Mouse (Mus musculus): ENCODE measurements around the gene Espl1.

Espl1 gene

DNA sequence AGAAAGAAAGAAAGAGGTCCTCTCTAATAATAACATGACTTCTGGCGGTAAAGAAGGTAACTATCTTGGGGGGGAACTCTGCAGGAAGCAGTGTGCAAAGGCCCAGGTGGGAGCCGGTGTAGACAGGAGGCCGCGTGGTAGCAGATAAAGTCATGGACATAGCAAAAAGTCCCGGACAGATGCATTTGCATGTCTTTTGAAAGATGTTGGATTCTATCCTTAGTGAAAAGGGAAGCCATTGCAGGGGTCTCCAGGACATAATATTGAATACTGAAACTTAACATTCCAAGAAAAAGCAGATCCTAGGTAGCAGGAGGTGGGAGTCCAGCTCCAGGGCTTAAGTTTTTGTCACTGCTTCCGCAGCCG is 17.4 kb upstream of the Espl1 start:
- DNase-seq = no peak

GRCm38 (mm10) chr15:102279092-102279782 is 16.8 kb upstream of the Espl1 start, which contains the start of gene Mfsd5:
Gene Mfsd5, plus strand, starts transcription at chr15:102279454.
- DNase-seq = peak; percentile 94

GRCm38 (mm10) chr15:102279783-102280520 is 16.1 kb upstream of the Espl1 start:
- no peak for DNase-seq

DNA sequence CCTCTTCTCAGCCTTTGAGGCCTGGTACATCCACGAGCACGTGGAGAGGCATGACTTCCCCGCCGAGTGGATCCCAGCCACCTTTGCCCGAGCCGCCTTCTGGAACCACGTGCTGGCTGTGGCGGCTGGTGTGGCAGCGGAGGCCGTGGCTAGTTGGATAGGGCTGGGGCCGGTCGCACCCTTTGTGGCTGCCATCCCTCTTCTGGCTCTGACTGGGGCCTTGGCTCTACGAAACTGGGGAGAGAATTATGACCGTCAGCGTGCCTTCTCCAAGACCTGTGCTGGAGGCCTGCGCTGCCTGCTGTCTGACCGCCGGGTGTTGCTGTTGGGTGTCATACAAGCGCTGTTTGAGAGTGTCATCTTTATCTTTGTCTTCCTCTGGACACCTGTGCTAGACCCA is 15.4 kb upstream of the Espl1 start:
- DNase-seq = no peak

DNA sequence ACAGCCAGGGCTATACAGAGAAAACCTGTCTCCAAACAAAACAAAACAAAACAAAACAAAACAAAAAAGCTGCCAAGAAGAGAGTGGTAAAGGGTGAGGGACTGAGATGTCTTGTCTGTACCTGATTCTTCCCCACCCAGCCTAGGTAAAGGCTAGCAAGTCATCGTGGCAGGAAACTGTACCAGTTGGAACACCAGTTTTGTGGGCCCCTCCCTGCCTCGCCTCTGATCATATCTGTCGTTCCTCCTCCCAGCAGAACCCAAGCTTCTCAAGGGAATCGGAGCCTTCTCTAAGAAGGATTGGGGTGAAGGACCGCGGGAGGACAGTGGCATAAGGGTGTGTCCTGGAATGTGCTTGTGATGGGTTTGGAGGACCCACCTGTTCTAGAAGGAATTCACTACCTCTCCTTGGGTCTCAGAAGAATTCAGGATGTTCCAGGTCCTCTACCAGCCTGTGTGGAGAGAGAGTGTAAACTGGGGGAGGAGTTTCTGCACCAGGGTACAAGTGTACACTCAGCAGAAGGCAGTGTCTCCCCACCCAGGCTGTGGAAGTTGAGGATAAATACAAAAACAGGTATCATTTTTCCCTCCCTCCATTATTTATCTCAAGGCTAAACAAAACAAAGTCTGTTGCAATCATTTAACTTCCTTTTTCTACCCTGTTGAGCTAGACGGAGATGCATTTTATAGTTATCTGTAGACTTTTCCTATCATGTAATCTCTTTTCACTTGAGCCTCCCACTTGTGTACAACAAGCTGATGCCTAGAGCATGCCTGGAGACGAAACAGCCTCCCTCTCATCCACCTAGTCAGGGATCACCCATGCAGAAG is 13.4 kb upstream of the Espl1 start:
- no peak for DNase-seq

DNA sequence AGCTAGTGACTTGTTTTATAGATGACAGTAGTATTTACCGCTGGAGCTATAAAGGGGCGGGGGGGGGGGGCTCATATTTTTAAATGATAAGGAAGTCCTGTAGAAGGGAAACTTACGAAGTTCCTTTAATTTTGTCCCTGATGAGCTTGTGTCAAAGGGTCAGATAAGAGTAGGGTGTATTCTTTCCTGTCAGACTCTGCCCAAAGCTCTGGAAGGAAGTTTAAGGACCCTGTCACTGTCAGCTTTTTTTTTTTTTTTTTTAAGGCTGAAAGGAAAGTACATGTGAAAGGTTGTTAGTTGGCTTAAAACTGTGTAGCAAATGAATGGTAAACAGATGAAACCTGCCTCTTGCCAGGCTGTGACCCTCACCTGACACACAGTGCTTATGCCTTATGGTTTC is 12.4 kb upstream of the Espl1 start:
- DNase-seq = no peak

DNA sequence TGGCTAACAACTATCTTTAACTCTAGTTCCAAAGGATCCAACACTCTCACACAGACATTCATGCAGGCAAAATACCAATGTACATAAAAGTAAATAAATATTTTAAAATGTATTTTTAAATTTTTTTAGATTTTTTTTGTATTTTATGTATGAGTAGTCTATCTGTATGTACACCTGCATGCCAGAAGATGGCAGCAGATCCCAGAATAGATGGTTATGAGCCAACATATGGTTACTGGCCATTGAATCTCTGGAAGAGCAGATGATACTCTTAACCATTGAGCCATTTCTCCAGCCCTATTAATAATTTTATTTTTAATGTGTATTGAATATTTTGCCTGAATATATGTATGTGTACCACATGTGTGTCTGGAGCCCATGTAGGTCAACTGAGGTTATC is 8.7 kb upstream of the Espl1 start:
- DNase-seq = peak; percentile 67

- DNase-seq = no peak
Measured at GRCm38 (mm10) chr15:102296368-102297006, 421 bp downstream of the Espl1 start.

- no peak for DNase-seq
Measured at GRCm38 (mm10) chr15:102302542-102302941, 6.5 kb downstream of the Espl1 start.

DNA sequence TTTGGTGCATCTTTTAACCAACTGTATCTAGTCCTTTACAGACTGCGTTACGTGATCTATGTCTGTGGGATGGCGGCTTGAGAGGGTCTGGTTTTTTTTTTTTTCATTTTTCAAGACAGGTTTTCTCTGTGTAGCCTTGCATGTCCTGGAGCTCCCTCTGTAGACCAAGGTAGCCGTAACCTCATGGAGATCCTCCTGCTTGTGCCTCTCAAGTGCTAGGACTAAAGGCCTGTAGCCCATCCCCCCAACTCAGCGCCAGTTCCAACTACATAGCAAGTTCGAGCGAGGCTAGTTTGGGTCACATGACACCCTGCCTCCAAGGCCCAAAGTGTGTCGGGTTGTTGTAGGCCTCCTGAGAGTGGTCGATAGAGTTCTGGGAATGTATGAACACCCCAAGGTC is 12.7 kb downstream of the Espl1 start:
- no peak for DNase-seq

- no peak for DNase-seq
Measured at GRCm38 (mm10) chr15:102310074-102310845, 14.2 kb downstream of the Espl1 start.

DNA sequence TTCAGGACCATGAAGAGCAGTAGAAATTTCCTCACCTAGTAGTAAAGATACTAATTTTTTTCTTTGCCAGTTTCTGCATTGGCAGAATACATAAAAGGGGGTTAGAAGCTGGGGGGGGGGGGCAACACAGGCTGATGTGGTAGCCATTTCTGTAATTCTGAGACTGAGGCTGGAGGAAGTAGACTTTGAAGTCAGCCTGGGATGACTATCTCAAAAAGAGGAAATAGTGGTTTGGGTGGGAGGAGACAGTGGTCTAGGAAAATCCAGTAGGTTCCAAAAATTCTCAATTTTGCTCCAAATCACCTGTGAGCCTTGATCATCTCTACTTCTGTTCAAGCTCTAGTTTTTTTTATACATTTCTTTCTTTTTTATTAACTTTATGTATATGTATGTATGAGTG is 15.4 kb downstream of the Espl1 start:
- DNase-seq = no peak

- DNase-seq = no peak
Measured at GRCm38 (mm10) chr15:102315292-102315691, 19.2 kb downstream of the Espl1 start.

GRCm38 (mm10) chr15:102316263-102316662 is 20.2 kb downstream of the Espl1 start:
- DNase-seq = peak; percentile 69

DNA sequence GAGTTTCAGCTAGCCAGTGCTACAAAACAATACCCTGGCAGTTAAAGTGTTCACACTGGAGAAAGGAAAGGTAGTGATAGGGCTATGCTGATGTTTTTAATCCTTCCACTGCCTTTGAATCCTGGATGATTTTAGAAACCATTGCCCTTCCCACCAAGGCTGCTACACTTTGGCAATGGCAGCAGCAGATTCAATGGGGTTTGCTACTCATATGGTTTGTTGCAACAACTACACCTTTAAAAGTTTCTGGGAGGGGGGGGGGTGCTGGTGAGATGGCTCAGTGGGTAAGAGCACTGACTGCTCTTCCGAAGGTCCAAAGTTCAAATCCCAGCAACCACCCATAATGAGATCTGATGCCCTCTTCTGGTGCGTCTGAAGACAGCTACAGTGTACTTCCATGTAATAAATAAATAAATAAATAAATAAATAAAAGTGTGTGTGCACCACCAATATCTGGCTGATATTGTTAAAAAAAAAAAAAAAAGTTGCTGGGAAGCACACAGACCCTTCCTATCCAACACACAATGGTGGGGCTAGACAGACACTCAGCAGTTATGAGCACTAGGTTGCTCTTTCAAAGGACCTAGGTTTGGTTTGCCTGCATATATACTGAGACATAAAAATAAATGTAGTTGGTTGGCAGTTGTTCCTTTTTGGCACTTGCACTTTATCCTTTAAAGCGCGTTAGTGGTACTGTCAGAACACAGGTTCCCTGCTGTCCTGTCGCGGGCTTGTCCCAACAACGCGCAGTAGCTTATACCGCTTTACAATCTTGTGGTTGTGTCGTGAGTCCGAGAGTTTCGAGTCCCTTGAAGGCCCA is 28.8 kb downstream of the Espl1 start:
- no peak for DNase-seq

- peak; percentile 93 for DNase-seq
Measured at GRCm38 (mm10) chr15:102326022-102326576, 30.0 kb downstream of the Espl1 start, which contains the start of gene Pfdn5. Gene Pfdn5, plus strand, starts transcription at chr15:102326116.

DNA sequence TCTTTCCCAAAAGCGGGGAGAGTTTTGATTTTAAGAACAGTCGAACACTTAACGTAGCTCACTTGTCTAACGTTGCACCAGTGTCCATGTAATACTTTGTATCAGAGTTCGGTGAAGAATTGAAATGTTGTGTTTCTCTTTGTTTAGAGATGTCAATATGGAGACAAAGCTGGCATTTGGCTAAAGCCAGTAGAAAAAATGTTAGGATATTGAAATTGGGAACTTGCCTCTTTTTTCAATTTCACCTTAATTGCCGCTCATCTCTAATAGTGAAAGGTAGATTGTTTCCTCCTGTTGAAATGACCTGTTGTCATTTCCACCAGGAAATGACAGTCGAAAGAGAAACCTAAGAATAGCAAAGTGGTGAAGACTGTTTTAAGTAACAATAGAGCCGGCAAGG is 30.8 kb downstream of the Espl1 start:
- DNase-seq = no peak

- peak; percentile 93 for DNase-seq
Measured at GRCm38 (mm10) chr15:102331610-102332015, 35.5 kb downstream of the Espl1 start, which contains the start of gene Myg1. Gene Myg1, plus strand, starts transcription at chr15:102331709.

- no peak for DNase-seq
Measured at GRCm38 (mm10) chr15:102335254-102335653, 39.2 kb downstream of the Espl1 start.

- peak; percentile 55 for DNase-seq
Measured at GRCm38 (mm10) chr15:102335925-102336324, 39.9 kb downstream of the Espl1 start.

DNA sequence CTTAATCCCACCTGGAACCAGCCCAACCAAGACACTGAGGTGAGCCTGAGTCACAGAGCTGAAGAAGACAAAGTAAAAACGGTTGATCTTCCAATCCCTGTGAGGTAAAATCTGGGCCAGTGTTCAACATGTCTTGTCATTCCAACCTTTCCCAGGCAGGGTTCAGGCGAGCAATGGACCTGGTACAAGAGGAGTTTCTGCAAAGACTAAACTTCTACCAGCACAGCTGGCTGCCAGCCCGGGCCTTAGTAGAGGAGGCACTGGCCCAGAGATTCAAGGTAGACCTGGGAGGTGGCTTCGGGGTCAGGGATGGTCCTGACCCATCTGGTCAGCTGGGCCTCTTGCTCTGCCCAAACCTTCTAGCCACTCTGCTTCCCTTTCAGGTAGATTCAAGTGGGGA is 40.9 kb downstream of the Espl1 start:
- no peak for DNase-seq

Measured in retina, postnatal 1 day (tissue).